Mouse (Mus musculus) heart, postnatal 0 days (tissue): ENCODE data around the gene Nrgn.

Source experiments
- CTCF ChIP-seq: IDR thresholded peaks from 2 replicates; pipeline ENCODE4 v1.5.1; 2016; ENCODE audit warnings: antibody characterized with exemption, control low read depth, low read depth
- EP300 ChIP-seq: IDR thresholded peaks from 2 replicates; pipeline ENCODE4 v1.6.1; 2016; ENCODE audit warnings: antibody characterized with exemption, low read depth

GRCm38 (mm10) chr9:37563805-37564204 is 11.1 kb upstream of the Nrgn start:
- no peak for TF ChIP-seq CTCF
- TF ChIP-seq EP300: no peak
